Mouse (Mus musculus): ENCODE measurements at regions not wholly inside any gene's neighbourhood (a gene's known extent, or its start where the extent isn't known, plus 50 kb on each side); places are given as distances from the start of the nearest gene placed in this dataset.

DNA sequence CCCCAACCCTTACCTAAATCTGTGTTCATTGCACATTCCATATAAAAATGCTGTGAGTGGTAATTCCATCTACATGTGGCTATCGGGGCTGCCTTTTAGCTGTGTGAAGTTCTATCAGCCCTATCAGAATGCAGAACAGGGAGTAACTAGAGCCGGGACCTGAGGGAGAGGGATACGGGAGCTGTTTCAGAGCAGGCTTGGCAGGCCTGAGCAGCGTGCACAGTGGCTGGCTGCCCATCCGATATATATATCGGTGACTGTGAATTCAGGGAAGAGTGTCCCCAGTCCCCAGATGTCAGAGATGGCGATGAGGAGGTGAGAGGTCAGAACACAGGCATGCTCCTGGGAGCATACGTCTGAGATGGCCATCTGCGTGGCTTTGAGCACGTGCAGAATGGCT, 79.0 kb downstream of the Arl4c start:
- TF ChIP-seq MYOD1 (IDR thresholded peaks at IDR 0.05; ENCODE audit: control insufficient read depth in 1 of 3, insufficient read length in 2 of 3, low read depth in 2 of 3) (no peak), E2F4 (IDR thresholded peaks at IDR 0.05; ENCODE audit: insufficient read depth) (no peak), POLR2A (IDR thresholded peaks at IDR 0.05; ENCODE audit: insufficient read length, low read depth) (no peak), MAX (IDR thresholded peaks at IDR 0.05; ENCODE audit: low read depth) (no peak), USF1 (IDR thresholded peaks at IDR 0.05; ENCODE audit: low read depth) (no peak), TCF12 (IDR thresholded peaks at IDR 0.05; ENCODE audit: insufficient read depth, poor library complexity, severe bottlenecking) (no peak), TCF3 (IDR thresholded peaks at IDR 0.05; ENCODE audit: insufficient read length, low read depth) (no peak)
